In the genomic region with DNA sequence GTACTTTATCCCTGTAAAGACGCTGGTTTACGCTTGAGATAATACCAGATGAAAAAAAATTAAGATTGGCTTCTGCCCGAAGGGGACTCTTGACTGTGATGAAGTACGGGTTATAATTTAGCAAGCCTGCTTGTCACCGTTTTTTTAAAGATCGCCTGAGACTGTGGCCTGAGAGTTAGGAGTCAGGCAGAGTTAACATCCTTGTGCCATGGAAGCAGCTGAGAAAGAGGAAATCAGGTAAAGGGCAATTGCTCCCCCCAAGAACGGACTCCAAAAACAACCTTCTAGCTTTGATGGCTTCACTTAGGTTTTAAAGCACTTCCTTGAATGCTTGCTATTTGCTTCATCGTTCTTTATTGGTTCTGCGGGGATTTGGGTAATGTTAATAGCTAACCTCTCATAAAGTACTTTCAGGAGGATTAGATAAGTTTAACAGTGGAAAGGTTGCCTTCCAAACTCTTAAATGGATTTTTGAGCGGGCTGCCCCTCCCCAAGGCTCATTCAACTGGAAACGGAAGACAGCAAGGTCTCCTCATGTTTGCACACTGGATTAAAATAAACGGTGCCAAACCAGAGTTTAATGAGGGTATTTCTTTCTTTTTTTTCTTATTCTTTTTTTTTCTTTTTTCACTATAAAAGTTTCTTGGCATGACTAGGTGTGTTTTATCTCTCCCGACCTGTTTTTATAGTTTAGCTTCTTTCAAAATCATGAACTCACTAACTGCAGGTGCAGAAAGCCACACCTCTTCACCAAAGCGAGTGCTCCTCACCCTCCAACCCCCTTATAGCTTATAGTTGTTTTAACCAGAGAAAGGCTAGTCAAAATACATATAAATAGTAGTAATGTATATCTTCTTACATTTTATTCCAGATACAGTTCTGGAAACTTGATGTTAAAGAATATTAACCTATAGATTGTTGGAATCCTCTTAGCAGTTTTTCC, we compare ENCODE assay signal across 1 mouse cellular context.
A peak's percentile ranks its signal among the peaks of the same experiment; 100 is the strongest.
TF ChIP-seq lines count a peak whose summit lies in the region.

No protein-coding gene starts in this region.

TF ChIP-seq in MEL, 35 proteins besides CTCF, POLR2A, EP300 and RAD21 (continued from another document):
- 0 out of 2 replicates have a peak, but pooled peaks have one; percentile 7 for TF ChIP-seq MYC (IDR thresholded peaks at IDR 0.05; ENCODE audit: low read depth, low read length)
TF ChIP-seq in MEL: peak in this region for 7.
